Mouse (Mus musculus): Measurements from ENCODE around the gene 4921539E11Rik.

Gene 4921539E11Rik

DNA sequence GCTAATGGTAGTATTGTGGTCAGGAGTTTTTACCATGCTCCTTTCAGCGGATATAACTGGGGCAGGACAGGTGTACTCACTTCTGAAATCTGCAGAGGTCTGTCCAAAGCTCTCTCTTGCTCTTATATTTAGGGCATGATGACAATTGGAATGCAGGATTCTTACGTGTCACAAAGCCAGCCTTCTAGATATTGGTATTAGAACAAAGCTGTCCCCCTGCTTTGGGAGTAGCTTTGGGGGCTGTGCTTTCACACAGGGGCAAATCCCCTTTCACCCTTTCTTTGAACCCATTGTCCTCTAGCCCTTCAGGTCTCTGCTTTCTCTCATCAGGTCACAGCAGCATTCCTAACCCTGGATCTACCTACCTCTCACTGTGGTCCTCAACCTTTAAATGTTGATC lies at the start of gene 4921539E11Rik:
TSS of gene 4921539E11Rik (minus strand) at position 101 of the 400 bp plus-strand sequence.
- no peak for DNase-seq

DNA sequence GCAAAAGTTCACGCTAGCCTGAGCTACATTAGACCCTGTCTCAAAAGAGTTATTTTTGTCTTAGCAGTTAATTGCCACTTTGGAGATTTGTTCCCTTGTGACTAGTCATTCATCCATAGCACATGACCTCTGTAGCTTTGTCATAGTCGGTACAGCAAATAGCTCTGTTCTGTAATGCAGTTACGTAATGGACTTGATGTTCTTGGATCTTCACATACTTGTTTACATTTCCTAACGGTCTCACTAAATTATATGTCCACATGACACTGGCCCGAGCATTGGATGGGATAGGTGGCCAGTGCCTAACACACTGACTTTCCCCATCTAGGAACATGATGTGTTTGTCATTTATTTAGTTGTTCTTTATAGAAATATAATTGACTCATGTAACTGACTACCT lies 44.5 kb upstream of the 4921539E11Rik start:
- DNase-seq: no peak

DNA sequence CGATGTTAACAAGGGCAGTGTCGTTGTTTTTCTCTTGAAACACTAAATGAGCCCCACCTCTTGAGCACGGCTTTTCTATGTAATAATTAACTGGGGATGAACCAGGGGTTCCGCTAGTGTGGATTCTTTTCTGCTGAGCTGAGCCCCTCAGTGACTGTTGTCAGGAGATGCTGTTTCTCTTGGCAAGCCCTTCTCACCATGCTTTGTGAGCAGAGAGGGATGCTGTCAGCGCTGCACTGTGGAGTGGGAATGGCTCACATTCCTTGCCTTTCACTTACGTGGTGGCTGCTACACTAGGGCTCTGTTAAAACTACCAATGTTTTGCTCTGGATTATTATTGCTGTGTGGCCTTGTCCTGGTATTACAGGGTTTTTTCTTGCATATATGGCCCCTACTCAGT lies 38.7 kb upstream of the 4921539E11Rik start:
- DNase-seq: no peak

DNA sequence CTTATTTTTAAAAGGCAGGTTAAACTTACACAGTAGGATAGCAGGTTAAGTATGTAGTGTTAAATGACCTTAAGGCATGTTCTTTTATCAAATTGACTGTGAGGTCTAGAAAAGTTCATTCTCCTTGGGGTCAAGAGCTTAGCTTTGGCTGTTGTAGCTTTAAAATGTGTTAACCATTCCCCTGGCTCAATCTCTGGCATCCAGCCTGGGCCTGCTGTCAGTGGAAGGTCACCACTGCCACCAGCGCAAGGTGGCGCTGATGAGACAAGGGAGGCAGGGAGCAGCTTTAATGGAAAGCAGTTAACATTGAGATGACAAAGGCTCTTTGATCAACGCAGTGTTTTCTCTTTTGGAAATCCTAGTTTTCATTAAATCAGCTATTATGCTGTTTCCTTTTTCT lies 36.3 kb upstream of the 4921539E11Rik start:
- DNase-seq: peak; percentile 40

DNA sequence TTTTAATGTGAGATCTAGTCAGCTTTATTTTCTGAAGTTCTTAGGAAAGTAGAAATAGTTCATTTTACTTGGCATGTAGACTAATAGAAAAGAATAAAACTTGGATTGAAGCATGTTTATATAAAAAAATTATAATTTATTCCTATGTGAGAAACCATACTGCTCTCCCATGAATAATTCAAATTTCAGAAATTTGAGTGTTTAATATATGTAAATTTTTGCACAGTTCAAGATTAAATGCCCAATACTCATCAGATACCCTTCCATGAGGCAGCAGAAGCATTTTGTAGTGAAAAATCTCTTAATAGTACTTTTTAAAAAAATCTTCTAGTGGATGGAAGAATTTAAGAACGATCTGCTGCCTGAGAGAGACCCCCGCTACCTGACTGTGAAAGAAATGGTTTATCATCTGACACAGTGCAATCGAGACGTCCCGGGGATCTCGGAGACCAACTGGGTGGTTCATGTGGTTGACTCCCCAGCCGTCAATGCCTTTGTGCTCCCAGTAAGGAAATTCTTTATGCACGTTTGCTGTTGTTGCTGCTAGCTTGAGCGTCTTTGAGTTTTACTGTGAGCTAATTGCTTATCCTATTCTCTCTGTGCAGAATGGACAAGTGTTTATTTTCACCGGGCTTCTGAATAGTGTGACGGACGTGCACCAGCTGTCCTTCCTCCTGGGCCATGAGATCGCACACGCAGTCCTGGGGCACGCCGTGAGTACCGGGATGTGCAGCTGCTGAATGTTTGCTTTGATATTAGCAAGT lies 34.2 kb upstream of the 4921539E11Rik start:
- DNase-seq: no peak

DNA sequence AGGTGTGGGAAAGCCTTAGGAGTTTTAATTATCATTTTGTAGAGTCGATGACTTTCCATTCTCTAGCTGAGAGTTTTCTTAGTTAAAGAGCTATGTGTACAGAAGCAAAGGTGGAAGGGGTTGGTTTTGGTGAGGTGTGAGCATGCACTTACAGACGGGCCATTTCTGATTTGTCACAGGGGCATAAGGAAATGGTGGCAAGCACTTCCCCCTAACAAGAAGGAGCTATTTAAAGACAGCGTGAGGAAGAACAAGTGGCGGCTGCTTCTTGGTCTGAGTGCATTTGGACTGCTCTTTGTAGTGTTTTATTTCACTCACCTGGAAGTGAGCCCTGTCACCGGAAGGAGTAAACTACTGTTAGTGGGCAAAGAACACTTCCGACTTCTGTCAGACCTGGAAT lies 30.8 kb upstream of the 4921539E11Rik start:
- DNase-seq: no peak

DNA sequence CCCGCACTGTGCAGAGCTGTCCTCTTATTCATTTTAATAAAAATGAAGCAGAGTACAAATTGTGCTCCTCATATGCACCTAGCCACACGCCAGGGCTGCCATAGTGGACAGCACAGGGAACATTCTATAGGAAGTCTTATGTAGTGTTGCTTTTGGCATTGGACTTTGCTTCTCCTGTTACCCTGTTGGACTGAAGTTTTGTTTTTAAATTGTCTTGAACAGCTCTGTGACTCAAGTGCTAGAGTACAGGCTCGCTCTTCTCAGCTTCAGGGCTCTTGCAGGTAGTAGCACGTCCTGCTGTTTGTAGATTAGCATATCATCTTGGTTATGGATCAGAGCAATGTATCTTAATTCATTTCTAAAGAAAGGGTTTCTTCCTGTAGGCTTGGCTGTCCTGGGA lies 25.2 kb upstream of the 4921539E11Rik start:
- no peak for DNase-seq

DNA sequence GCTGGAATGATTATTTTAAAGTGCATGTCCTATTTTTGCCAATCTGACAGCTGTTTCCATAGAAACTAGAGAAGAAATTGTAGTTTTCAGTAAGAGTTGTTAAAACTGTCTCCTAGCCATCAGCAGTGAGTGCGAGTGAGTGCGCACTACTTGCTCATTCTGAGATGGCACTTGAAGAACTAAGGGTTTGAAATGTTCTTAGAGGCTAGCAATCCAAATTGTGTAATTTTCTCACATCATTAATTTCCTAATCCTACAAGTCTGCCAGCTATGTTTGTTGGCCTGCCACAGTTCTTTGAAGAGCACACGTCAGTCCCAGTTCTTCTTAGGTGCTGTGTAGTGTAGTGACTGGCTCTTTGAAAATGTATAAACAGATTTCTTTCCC lies 23.9 kb upstream of the 4921539E11Rik start:
- DNase-seq: no peak

DNA sequence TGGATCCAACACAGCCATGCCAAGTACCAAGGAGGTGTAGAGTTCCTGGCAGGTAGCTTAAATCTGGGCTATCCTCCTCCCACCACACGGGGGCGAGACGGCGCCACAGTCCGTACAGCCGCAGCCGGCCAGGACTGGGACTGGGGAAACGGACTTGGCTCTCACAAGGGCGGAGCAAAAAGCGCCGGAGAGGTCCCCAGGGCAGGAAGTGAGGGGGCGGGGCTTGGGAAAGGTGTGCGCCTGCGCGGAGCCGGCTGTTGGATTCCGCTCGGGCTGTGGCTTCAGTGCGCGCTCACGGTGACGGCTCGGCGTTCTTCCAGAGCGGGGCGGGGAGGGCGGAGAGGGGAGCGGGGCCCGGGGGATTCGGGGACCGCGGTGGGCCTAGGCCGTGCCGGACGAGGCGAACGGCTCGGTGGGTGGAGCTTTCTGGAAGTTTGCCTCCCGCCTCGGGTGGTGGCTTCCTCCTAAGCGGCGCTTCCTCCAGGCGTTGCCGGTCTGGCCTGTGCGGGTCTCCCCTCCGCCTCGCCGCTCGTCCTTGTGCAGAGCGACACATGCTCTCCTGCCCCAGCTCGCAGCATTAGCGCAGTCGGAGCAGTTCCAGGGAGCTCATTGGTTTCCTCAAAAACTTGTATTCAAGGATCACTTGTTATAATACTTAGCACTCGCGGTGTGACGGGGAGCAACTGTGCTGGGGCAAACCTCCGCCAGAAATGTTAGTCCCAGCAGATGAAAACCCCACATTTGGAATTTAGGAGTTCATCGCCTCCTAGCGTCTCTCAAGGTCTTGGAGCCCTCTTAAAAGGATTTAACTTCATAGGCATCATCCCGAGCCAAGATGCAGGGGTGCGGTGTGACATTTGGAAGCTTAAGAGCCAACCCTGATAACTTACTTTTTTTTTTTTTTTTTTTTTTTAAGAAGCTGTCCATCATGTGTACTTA lies 23.2 kb upstream of the 4921539E11Rik start, which contains the start of gene Oma1:
TSS of gene Oma1 (plus strand) at position 226 of the 939 bp plus-strand sequence.
- peak; percentile 99 for DNase-seq

DNA sequence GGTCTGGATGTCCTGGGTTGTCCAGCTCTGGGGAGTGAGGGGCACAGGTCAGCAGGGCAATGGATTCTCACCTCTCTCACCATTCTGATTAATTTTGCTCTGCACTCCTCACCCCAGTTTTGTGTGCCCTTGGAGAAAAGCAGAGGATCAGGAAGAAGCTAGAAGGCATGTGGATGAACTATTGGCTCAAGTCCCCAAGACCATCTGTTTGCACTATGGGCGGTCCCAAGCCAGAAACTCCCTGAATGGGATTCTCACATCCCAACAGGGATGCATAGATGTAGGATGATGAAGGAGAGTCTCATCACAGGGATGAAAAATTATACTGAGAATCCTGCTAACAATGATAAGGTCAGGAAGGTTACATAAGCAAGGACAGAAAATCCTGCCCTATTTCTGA lies 13.2 kb upstream of the 4921539E11Rik start:
- DNase-seq: no peak

GRCm38 (mm10) chr4:103299342-103299741 lies 8.7 kb upstream of the 4921539E11Rik start:
- DNase-seq: peak; percentile 9

- no peak for DNase-seq
Observed at GRCm38 (mm10) chr4:103288342-103288741, 2.3 kb downstream of the 4921539E11Rik start.

DNA sequence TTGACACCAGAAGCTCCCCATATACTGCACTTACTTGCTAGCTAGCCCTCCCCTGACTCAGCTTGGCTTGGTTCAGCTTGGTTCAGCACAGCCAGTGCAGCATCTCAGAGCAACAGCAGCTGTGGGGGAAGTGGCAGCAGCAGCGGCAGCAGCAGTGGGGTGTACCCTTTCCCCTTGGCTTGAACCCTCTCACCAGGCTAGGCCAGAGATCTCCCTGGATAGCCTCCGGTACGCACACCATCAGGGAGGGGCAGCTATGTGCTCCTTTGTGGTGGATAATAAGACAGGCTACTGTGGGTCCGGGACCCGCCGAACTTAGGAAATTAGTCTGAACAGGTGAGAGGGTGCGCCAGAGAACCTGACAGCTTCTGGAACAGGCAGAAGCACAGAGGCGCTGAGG lies 17.6 kb downstream of the 4921539E11Rik start:
- no peak for DNase-seq

GRCm38 (mm10) chr4:103269336-103269735 lies 21.3 kb downstream of the 4921539E11Rik start:
- peak; percentile 30 for DNase-seq

GRCm38 (mm10) chr4:103265166-103265565 lies 25.5 kb downstream of the 4921539E11Rik start:
- no peak for DNase-seq

DNA sequence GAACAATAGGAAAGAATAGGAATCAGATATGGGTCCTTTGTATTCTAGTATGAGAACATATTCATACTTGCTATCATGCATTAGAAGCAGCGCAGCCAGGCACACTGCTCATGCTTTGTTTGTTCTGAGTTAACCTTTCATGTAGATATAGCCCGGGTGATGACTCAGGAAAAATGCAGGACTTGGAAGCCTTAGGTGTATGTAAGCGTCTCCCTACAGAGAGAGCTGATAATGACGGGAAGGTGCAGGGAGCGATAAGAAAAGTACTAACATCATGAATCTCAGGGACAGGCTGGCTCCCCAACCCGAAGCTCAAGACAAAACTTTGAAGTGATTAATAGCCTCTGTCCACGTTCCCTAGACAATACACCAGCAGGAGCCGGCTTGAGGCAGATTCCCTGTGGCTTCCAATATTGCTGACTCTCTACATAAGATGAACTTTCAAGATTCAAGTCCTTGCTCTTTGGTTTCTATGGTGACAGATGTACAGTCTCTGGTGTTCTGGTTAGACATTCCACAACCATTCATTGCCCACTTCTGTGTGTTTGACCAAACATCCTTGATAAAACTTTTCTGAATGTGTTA lies 26.8 kb downstream of the 4921539E11Rik start:
- no peak for DNase-seq

DNA sequence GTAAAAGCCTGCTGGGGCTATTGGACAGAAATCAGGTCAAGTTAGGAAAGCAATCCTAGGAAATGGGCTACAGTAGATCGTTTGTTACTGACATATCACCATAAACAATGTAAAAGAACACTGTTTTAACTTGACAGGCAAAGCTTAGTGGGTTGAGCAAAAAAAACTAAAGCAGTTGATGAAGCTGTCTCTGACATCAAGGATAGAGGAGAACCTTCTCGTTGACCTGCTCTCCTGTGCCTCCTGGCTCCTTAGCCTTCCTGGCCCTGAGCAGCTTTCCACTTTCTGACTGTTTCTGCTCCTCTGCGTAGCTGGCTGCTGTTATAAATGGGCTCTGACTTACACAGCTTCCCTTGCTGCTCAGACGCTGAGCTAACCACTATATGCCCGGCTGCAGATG lies 27.3 kb downstream of the 4921539E11Rik start:
- no peak for DNase-seq

GRCm38 (mm10) chr4:103258817-103259216 lies 31.8 kb downstream of the 4921539E11Rik start:
- peak; percentile 28 for DNase-seq

GRCm38 (mm10) chr4:103253846-103254245 lies 36.8 kb downstream of the 4921539E11Rik start:
- no peak for DNase-seq

DNA sequence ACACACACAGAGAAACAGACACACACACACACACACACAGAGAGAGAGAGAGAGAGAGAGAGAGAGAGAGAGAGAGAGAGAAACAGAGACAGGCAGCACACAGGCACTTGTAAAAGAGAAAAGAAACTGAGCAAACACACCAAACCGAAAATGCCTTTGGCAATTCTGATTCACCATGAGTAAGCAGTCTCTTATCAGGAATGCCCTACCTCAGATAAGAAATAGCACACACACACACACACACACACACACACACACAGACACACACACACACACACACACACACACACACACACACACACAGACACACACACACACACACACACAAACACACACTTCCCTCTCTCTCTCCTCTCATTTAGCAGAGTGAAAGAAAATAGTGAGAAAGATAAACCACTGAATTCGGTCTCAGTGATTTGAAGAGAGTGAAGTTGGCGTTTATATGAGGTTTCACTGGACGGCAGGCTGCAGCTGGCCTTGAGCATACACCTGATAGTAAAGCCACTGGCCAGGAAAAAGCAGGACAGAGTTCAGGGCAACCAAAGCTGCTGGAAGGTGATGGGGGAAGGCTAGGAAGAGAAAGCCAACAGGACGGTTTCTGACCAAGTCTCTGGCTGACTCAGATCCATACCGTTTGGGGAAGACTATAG lies 41.1 kb downstream of the 4921539E11Rik start:
- no peak for DNase-seq

DNA sequence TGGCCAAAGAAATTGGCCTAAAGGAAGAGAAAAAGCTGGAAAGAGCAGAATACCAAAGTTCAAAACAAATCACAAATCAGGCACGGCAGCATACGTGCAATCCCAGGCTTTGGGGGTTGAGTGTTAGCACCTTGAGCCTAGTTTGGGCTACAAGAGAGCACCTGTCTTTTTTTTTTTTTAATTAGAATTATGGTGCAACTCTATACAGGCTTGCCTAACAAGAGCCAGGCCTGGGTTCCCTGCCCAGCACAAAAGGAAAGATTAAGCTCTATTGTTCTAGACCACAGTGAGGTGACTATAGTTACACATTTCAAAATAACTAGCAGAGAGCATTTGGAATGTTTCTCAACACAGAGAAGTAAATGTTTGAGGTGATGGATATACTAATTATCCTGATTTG lies 42.9 kb downstream of the 4921539E11Rik start:
- no peak for DNase-seq

GRCm38 (mm10) chr4:103247249-103247648 lies 43.4 kb downstream of the 4921539E11Rik start:
- no peak for DNase-seq

DNA sequence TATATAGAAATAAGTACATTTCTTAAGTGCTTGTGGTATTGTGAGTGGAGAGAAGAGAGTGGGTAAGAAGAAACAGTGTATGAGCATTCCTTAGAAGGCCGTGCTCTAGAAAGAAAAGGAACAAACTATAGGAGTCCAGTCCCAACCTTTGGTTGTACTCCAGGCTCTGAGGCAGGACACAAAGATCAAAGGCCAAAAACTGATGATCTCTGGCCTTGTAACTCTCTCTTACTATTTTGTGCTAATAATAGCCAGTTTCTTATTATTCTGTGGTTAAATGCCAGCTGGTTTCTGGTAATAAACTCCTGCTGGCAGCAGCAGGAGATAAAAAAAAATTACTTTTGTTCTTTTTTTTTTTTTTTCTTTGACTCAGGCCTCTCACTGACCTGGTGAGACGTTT lies 58.5 kb downstream of the 4921539E11Rik start:
- DNase-seq: no peak
